Mouse (Mus musculus) ES-E14 (cell line): Measurements from ENCODE around the gene Syt9.

Experiments
- CHD2 ChIP-seq: IDR thresholded peaks from 2 replicates; pipeline ENCODE4 v1.6.1; 2014; ENCODE audit warnings: mild to moderate bottlenecking, low read depth, low read length, inconsistent platforms
- HCFC1 ChIP-seq: IDR thresholded peaks from 2 replicates; pipeline ENCODE4 v1.6.1; 2012; ENCODE audit warnings: low read length, inconsistent platforms, borderline replicate concordance; ENCODE audit not compliant: insufficient read depth
- MAFK ChIP-seq: IDR thresholded peaks from 2 replicates; pipeline ENCODE4 v1.6.1; 2014; ENCODE audit warnings: mild to moderate bottlenecking, low read depth, low read length, inconsistent platforms; ENCODE audit not compliant: insufficient read depth
- ZC3H11A ChIP-seq: IDR thresholded peaks from 2 replicates; pipeline ENCODE4 v1.6.1; 2012; ENCODE audit warnings: low read depth, mild to moderate bottlenecking, inconsistent platforms, low read length, borderline replicate concordance
- ZNF384 ChIP-seq: IDR thresholded peaks from 2 replicates; pipeline ENCODE4 v1.6.1; 2012; ENCODE audit warnings: low read depth, low read length, inconsistent platforms

- TF ChIP-seq MAFK (no peak), HCFC1 (no peak), ZNF384 (no peak), ZC3H11A (no peak), CHD2 (no peak)
These were observed 7.9 kb upstream of the Syt9 start for GRCm38 (mm10) chr7:107362634-107363033.
